Mouse (Mus musculus): ENCODE measurements around the gene Tmem169. TPM values are rescaled to one million over a fixed set of nuclear protein-coding genes. Genes with fewer than 3 reads are reported as not detected.
"Not testable (repeated sequence)": the region's sequence is repeated elsewhere in the genome, so short reads cannot be mapped to it uniquely, and the experiment has no call there.

The Tmem169 gene
- polyA plus RNA-seq (2016; fragmentation: Nextera tagmentation; extraction: Ambion mirVana) = 0.49 and 0.62 TPM in 2 replicates

GRCm38 (mm10) chr1:72283992-72284485 is at the start of gene Tmem169, which contains the start of gene Pecr:
TSS of gene Tmem169 (plus strand) at chr1:72284369.
TSS of gene Pecr (minus strand) at chr1:72284314.
- Histone ChIP-seq H3K27me3 (replicated peaks) (peaks cover 34% of the 10 kb centered on the region), H3K9me3 (replicated peaks) (no peaks in the 10 kb centered on the region), H3K27ac (peak within 1 kb of the TSS; percentile 59; the same call in 1 of the 2 replicates), H3K9ac (peak within 1 kb of the TSS; percentile 75), H3K36me3 (no peaks in the 10 kb centered on the region), H3K4me1 (peaks cover 44% of the 10 kb centered on the region), H3K4me3 (peak within 1 kb of the TSS; percentile 65), H3K4me2 (peak within 1 kb of the TSS; percentile 90)
- ATAC-seq = peak; percentile 98
- under 1% methylated on average over 30 of the region's 30 CpGs for WGBS (ENCODE audit: insufficient replicate concordance)

GRCm38 (mm10) chr1:72236363-72237006 is 47.7 kb upstream of the Tmem169 start:
- H3K4me2 ChIP-seq = peak overlapping the region; percentile 64
- 0 out of 2 replicates have a peak overlapping the region, but pooled peaks have one; percentile 35 for H3K9ac ChIP-seq
- H3K27ac ChIP-seq = 0 out of 2 replicates have a peak overlapping the region, but pooled peaks have one; percentile 2
- under 1% methylated on average over 38 of the region's 50 CpGs for WGBS (ENCODE audit: insufficient replicate concordance)
- not testable (repeated sequence) for H3K9me3 ChIP-seq (replicated peaks); H3K4me1 ChIP-seq; H3K36me3 ChIP-seq
- ATAC-seq = peak; percentile 81
- H3K27me3 ChIP-seq (replicated peaks) = peaks cover 48% of the 10 kb centered on the region
- peak overlapping the region; percentile 52 for H3K4me3 ChIP-seq

GRCm38 (mm10) chr1:72237007-72237775 is 47.0 kb upstream of the Tmem169 start:
- H3K4me1 ChIP-seq = 0 out of 2 replicates have a peak, but pooled peaks cover 4% of the 10 kb centered on the region
- no peak overlapping the region for H3K4me3 ChIP-seq
- no peak overlapping the region for H3K9ac ChIP-seq
- peak overlapping the region; percentile 24 for H3K4me2 ChIP-seq
- no peaks in the 10 kb centered on the region for H3K36me3 ChIP-seq
- peak; percentile 83 for ATAC-seq
- no peak overlapping the region for H3K27ac ChIP-seq
- WGBS (ENCODE audit: insufficient replicate concordance) = 2% methylated on average over 13 of the region's 13 CpGs
- H3K9me3 ChIP-seq (replicated peaks) = no peaks in the 10 kb centered on the region
- H3K27me3 ChIP-seq (replicated peaks) = peaks cover 48% of the 10 kb centered on the region

GRCm38 (mm10) chr1:72238016-72238580 is 46.1 kb upstream of the Tmem169 start:
- Histone ChIP-seq H3K4me3 (no peak overlapping the region), H3K4me2 (peak overlapping the region; percentile 21; the same call in 1 of the 2 replicates), H3K4me1 (peaks cover 5% of the 10 kb centered on the region), H3K27me3 (replicated peaks) (peaks cover 42% of the 10 kb centered on the region), H3K9me3 (replicated peaks) (no peaks in the 10 kb centered on the region), H3K9ac (peak overlapping the region; percentile 18; the same call in 1 of the 2 replicates), H3K27ac (no peak overlapping the region), H3K36me3 (no peaks in the 10 kb centered on the region)
- 56% methylated on average over 10 of the region's 10 CpGs for WGBS (ENCODE audit: insufficient replicate concordance)
- ATAC-seq = no peak

GRCm38 (mm10) chr1:72239113-72239512 is 45.1 kb upstream of the Tmem169 start:
- peaks cover 11% of the 10 kb centered on the region for H3K4me1 ChIP-seq
- ATAC-seq; H3K4me2 ChIP-seq; H3K4me3 ChIP-seq; H3K9me3 ChIP-seq (replicated peaks); H3K36me3 ChIP-seq; H3K9ac ChIP-seq; H3K27ac ChIP-seq: not testable (repeated sequence)
- 67% methylated on average over 3 of the region's 3 CpGs for WGBS (ENCODE audit: insufficient replicate concordance)
- H3K27me3 ChIP-seq (replicated peaks) = peaks cover 32% of the 10 kb centered on the region

GRCm38 (mm10) chr1:72242581-72243143 is 41.5 kb upstream of the Tmem169 start:
- Histone ChIP-seq H3K27me3 (replicated peaks) (peaks cover 7% of the 10 kb centered on the region; the same call in 1 of the 2 replicates), H3K9ac (no peak overlapping the region), H3K4me2 (no peak overlapping the region), H3K4me3 (no peak overlapping the region), H3K4me1 (peaks cover 14% of the 10 kb centered on the region), H3K9me3 (replicated peaks) (no peaks in the 10 kb centered on the region), H3K27ac (no peak overlapping the region), H3K36me3 (no peaks in the 10 kb centered on the region)
- 77% methylated on average over 5 of the region's 5 CpGs for WGBS (ENCODE audit: insufficient replicate concordance)
- no peak for ATAC-seq

- H3K27me3 ChIP-seq (replicated peaks) = no peaks in the 10 kb centered on the region
- H3K9ac ChIP-seq = peak overlapping the region; percentile 79
- peak; percentile 89 for ATAC-seq
- H3K4me3 ChIP-seq = peak overlapping the region; percentile 48
- WGBS (ENCODE audit: insufficient replicate concordance) = under 1% methylated on average over 46 of the region's 47 CpGs
- peaks cover 11% of the 10 kb centered on the region for H3K4me1 ChIP-seq
- H3K27ac ChIP-seq = peak overlapping the region; percentile 91
- no peaks in the 10 kb centered on the region for H3K9me3 ChIP-seq (replicated peaks)
- peak overlapping the region; percentile 81 for H3K4me2 ChIP-seq
- no peaks in the 10 kb centered on the region for H3K36me3 ChIP-seq
Measured at GRCm38 (mm10) chr1:72243656-72244316, 40.4 kb upstream of the Tmem169 start.

- WGBS (ENCODE audit: insufficient replicate concordance) = under 1% methylated on average over 12 of the region's 12 CpGs
- H3K9ac ChIP-seq = peak overlapping the region; percentile 41; the same call in 1 of the 2 replicates
Measured at GRCm38 (mm10) chr1:72244317-72245036, 39.7 kb upstream of the Tmem169 start.

GRCm38 (mm10) chr1:72248226-72248737 is 35.9 kb upstream of the Tmem169 start:
- not testable (repeated sequence) for H3K9me3 ChIP-seq (replicated peaks); H3K9ac ChIP-seq; H3K27ac ChIP-seq; H3K4me2 ChIP-seq; ATAC-seq; H3K4me3 ChIP-seq; H3K36me3 ChIP-seq; H3K27me3 ChIP-seq (replicated peaks); H3K4me1 ChIP-seq
- WGBS (ENCODE audit: insufficient replicate concordance) = 43% methylated on average over 9 of the region's 9 CpGs

More at GRCm38 (mm10) chr1:72244317-72245036, 39.7 kb upstream of the Tmem169 start:
- H3K4me3 ChIP-seq = peak overlapping the region; percentile 48; the same call in 1 of the 2 replicates
- peak overlapping the region; percentile 81 for H3K4me2 ChIP-seq
- H3K27ac ChIP-seq = peak overlapping the region; percentile 91
- ATAC-seq = peak; percentile 90
- no peaks in the 10 kb centered on the region for H3K27me3 ChIP-seq (replicated peaks)
- no peaks in the 10 kb centered on the region for H3K9me3 ChIP-seq (replicated peaks)
- peaks cover 11% of the 10 kb centered on the region for H3K4me1 ChIP-seq
- H3K36me3 ChIP-seq = no peaks in the 10 kb centered on the region

GRCm38 (mm10) chr1:72251806-72252205 is 32.4 kb upstream of the Tmem169 start:
- Histone ChIP-seq H3K9ac (no peak overlapping the region), H3K4me1 (peaks cover 24% of the 10 kb centered on the region), H3K9me3 (replicated peaks) (no peaks in the 10 kb centered on the region), H3K36me3 (no peaks in the 10 kb centered on the region), H3K4me3 (no peak overlapping the region), H3K4me2 (no peak overlapping the region), H3K27me3 (replicated peaks) (no peaks in the 10 kb centered on the region), H3K27ac (no peak overlapping the region)
- 86% methylated on average over 1 of the region's 1 CpGs for WGBS (ENCODE audit: insufficient replicate concordance)
- ATAC-seq = no peak
